Mouse (Mus musculus): ENCODE data around the gene Igf1. TPM values are rescaled to one million over a fixed set of nuclear protein-coding genes. Genes with fewer than 3 reads are reported as not detected.
A peak's percentile ranks its signal among the peaks of the same experiment; 100 is the strongest.

Gene Igf1
- polyA plus RNA-seq, 1 experiment from 2014 or later, result 20.5 TPM

DNA sequence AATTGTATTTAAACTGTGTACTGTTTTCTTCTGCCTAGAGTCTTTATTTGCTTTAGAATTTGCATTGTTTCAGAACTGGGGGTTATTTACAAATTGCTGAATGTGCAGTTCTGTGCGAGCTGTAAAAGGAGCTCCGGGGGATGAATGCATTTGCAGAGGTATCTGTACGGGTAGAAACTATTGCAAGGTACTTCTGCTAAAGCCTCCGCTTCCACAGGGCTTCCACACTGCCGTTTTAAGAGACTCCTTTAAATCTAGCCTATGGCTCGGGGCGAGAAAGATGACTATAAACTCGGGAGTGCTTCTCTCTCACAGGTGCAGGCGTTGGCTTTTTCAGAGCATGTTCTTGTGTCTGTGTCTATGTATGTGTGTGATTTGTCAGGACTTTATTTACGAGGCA is 1.4 kb downstream of the Igf1 start:
- H3K9me3 ChIP-seq (ENCODE audit: low read length), result no peaks in the 10 kb centered on the region
- peak; percentile 8 for DNase-seq (ENCODE audit: low spot score)
- peak overlapping the region; percentile 42 for H3K4me3 ChIP-seq (ENCODE audit: low read depth, low read length)
- 5% methylated on average over 10 of the region's 10 CpGs for WGBS
- ATAC-seq, result no peak
- H3K27me3 ChIP-seq (replicated peaks; ENCODE audit: insufficient read depth, low read length), result peaks cover 9% of the 10 kb centered on the region; the same call in 1 of the 2 replicates
- peak overlapping the region; percentile 66 for H3K4me2 ChIP-seq (replicated peaks; ENCODE audit: low read depth, low read length)
- no peak overlapping the region for H3K27ac ChIP-seq (ENCODE audit: low read length)
- 0 out of 2 replicates have a peak overlapping the region, but pooled peaks have one; percentile 44 for H3K9ac ChIP-seq (replicated peaks; ENCODE audit: low read depth)
- TF ChIP-seq EP300 (IDR thresholded peaks at IDR 0.05), result no peak
- no peak for TF ChIP-seq CTCF (IDR thresholded peaks at IDR 0.05)
- peaks cover 13% of the 10 kb centered on the region for H3K4me1 ChIP-seq (ENCODE audit: insufficient read depth, low read depth, low read length)
- H3K36me3 ChIP-seq (ENCODE audit: insufficient read depth, low read length), result no peaks in the 10 kb centered on the region

DNA sequence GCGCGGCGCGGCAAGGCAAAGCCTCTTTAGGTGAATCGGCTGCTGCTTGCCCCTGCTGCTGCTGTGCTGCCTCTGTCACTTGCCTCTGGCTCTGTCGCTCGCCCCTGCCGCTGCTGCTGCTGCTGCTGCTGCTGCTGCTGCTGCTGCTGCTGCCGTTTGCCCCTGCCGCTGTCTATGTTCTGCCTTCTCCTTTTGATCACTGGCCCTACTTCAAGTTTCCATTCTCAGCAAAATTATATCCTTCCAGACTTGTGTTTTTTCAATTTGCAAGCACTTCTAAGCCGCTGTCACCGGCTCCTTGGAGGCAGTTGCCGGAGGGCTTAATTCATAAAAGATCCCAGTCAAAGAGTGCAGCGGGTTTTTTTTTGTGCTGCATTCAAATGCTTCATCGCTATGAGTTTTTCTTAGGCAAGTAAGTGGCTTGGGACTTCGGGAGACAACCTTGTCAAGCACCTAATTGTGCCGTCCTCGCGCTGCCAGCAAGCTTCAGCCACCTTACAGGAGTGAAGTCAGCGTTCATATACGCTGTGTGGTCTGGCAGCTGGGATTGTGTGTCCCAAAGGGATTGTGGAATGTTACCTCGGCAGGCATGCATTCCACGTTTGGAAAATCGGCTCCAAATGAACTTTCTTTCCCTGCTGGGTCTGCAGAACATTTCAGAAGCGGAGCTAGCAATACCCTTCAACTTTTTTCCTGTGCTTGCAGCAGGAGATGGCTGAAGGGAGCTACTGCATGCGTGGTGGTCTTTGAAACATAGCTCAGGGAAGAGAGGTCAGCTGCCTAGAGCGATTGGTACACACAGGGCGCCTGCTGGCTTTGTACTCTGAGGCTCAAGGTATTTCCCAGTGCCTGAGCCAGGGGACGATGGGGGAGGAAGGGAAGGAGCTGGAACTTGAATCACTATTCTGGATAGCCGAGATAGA is 2.4 kb downstream of the Igf1 start:
- Histone ChIP-seq H3K36me3 (ENCODE audit: insufficient read depth, low read length) (no peaks in the 10 kb centered on the region), H3K4me2 (replicated peaks; ENCODE audit: low read depth, low read length) (peak overlapping the region; percentile 66), H3K27me3 (replicated peaks; ENCODE audit: insufficient read depth, low read length) (peaks cover 9% of the 10 kb centered on the region; the same call in 1 of the 2 replicates), H3K9me3 (ENCODE audit: low read length) (no peaks in the 10 kb centered on the region), H3K9ac (replicated peaks; ENCODE audit: low read depth) (peak overlapping the region; percentile 44), H3K4me3 (ENCODE audit: low read depth, low read length) (peak overlapping the region; percentile 42), H3K4me1 (ENCODE audit: insufficient read depth, low read depth, low read length) (peaks cover 13% of the 10 kb centered on the region), H3K27ac (ENCODE audit: low read length) (no peak overlapping the region)
- TF ChIP-seq EP300 (IDR thresholded peaks at IDR 0.05) (no peak), CTCF (IDR thresholded peaks at IDR 0.05) (no peak)
- ATAC-seq (no peak), DNase-seq (ENCODE audit: low spot score) (peak; percentile 14)
- WGBS, result 3% methylated on average over 30 of the region's 30 CpGs

DNA sequence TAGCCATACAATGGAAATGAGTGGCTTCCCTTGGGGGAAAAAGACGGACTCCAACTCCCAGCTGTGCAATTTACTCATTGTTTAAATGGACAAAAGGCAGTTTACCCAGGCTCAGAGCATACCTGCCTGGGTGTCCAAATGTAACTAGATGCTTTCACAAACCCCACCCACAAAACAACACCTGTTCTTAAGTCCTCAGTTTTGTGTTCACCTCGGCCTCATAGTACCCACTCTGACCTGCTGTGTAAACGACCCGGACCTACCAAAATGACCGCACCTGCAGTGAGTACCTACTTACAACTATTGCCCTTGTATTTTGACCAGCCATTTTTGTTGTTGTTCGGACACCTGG is 3.0 kb downstream of the Igf1 start:
- ATAC-seq, result no peak
- TF ChIP-seq EP300 (IDR thresholded peaks at IDR 0.05) (no peak), CTCF (IDR thresholded peaks at IDR 0.05) (no peak)
- WGBS, result 61% methylated on average over 6 of the region's 6 CpGs
- no peaks in the 10 kb centered on the region for H3K9me3 ChIP-seq (ENCODE audit: low read length)
- no peak for DNase-seq (ENCODE audit: low spot score)
- H3K4me1 ChIP-seq (ENCODE audit: insufficient read depth, low read depth, low read length), result peaks cover 13% of the 10 kb centered on the region
- no peak overlapping the region for H3K9ac ChIP-seq (replicated peaks; ENCODE audit: low read depth)
- no peaks in the 10 kb centered on the region for H3K36me3 ChIP-seq (ENCODE audit: insufficient read depth, low read length)
- peaks cover 9% of the 10 kb centered on the region; the same call in 1 of the 2 replicates for H3K27me3 ChIP-seq (replicated peaks; ENCODE audit: insufficient read depth, low read length)
- H3K4me2 ChIP-seq (replicated peaks; ENCODE audit: low read depth, low read length), result peak overlapping the region; percentile 66
- H3K4me3 ChIP-seq (ENCODE audit: low read depth, low read length), result peak overlapping the region; percentile 42; the same call in 1 of the 2 replicates
- no peak overlapping the region for H3K27ac ChIP-seq (ENCODE audit: low read length)

DNA sequence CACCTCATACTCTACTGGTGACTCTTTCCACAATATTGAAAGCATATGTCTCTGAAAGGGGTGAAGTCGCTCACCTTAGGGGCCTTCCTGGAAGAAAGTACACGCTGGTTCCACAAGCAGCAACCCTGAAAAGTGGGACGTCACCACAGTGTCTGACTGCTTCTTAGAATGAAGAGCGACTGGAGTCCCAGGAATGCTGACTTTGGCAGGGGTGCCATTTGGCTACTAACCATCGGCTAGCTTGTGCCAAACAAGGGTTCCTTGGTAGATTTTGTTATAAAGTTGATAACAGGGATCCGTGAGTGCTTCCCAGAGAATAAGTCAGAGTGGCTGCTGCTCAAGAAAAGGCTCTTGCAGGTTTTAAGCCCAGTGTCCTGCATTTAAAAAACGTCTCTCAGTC is 4.8 kb downstream of the Igf1 start:
- ATAC-seq (no peak), DNase-seq (ENCODE audit: low spot score) (no peak)
- no peaks in the 10 kb centered on the region for H3K9me3 ChIP-seq (ENCODE audit: low read length)
- no peak overlapping the region for H3K4me2 ChIP-seq (replicated peaks; ENCODE audit: low read depth, low read length)
- no peak overlapping the region for H3K9ac ChIP-seq (replicated peaks; ENCODE audit: low read depth)
- no peak overlapping the region for H3K27ac ChIP-seq (ENCODE audit: low read length)
- 46% methylated on average over 7 of the region's 7 CpGs for WGBS
- no peaks in the 10 kb centered on the region for H3K36me3 ChIP-seq (ENCODE audit: insufficient read depth, low read length)
- no peak overlapping the region for H3K4me3 ChIP-seq (ENCODE audit: low read depth, low read length)
- 0 out of 2 replicates have a peak, but pooled peaks cover 4% of the 10 kb centered on the region for H3K27me3 ChIP-seq (replicated peaks; ENCODE audit: insufficient read depth, low read length)
- H3K4me1 ChIP-seq (ENCODE audit: insufficient read depth, low read depth, low read length), result peaks cover 15% of the 10 kb centered on the region
- TF ChIP-seq EP300 (IDR thresholded peaks at IDR 0.05) (no peak), CTCF (IDR thresholded peaks at IDR 0.05) (no peak)

DNA sequence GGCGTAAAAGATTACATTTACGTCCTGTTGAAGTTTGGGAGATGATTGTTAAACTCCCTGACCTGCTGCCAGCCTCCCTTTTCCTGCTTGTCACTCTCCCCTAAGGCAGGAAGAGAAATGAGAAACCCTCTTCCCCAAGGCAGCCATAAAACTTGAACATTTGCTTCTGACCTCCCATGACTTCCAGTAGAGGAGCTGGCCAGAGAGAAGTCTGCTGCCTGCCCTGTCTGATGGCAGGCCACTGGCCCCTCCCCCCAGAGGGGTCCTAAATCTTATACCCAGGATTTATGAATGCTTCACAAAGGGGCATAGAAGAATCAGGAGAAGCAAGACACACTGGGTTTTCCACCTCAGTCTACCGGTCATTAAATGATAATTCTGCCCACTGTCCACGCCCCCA is 5.3 kb downstream of the Igf1 start:
- Histone ChIP-seq H3K27me3 (replicated peaks; ENCODE audit: insufficient read depth, low read length) (0 out of 2 replicates have a peak, but pooled peaks cover 4% of the 10 kb centered on the region), H3K9me3 (ENCODE audit: low read length) (no peaks in the 10 kb centered on the region), H3K9ac (replicated peaks; ENCODE audit: low read depth) (no peak overlapping the region), H3K36me3 (ENCODE audit: insufficient read depth, low read length) (no peaks in the 10 kb centered on the region), H3K27ac (ENCODE audit: low read length) (no peak overlapping the region), H3K4me3 (ENCODE audit: low read depth, low read length) (no peak overlapping the region), H3K4me1 (ENCODE audit: insufficient read depth, low read depth, low read length) (peaks cover 13% of the 10 kb centered on the region), H3K4me2 (replicated peaks; ENCODE audit: low read depth, low read length) (no peak overlapping the region)
- ATAC-seq (no peak), DNase-seq (ENCODE audit: low spot score) (no peak)
- TF ChIP-seq CTCF (IDR thresholded peaks at IDR 0.05), result no peak
- no peak for TF ChIP-seq EP300 (IDR thresholded peaks at IDR 0.05)
- WGBS, result 55% methylated on average over 4 of the region's 4 CpGs

DNA sequence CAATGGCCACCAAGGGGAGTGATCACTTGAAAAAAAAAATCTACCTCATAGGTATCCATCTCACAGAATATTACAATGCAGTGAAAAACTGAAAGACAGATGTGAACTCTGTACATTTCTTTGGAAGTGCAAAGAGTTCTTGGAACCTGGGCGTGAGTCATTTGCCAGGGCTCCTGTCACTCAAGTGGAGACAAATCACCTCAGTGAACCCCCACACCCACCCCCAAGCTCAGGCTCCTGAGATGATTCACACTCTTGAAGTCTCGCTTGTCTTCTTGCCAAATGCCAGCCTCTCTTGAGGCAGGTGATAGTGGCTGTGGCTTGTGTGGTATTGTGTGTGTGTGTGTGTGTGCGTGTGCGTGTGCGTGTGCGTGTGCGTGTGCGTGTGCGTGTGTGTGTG is 7.6 kb downstream of the Igf1 start:
- no peak for TF ChIP-seq CTCF (IDR thresholded peaks at IDR 0.05)
- TF ChIP-seq EP300 (IDR thresholded peaks at IDR 0.05), result no peak
- Histone ChIP-seq H3K27ac (ENCODE audit: low read length) (no peak overlapping the region), H3K27me3 (replicated peaks; ENCODE audit: insufficient read depth, low read length) (0 out of 2 replicates have a peak, but pooled peaks cover 2% of the 10 kb centered on the region), H3K9me3 (ENCODE audit: low read length) (no peaks in the 10 kb centered on the region), H3K9ac (replicated peaks; ENCODE audit: low read depth) (no peak overlapping the region), H3K4me1 (ENCODE audit: insufficient read depth, low read depth, low read length) (peaks cover 9% of the 10 kb centered on the region; the same call in 1 of the 2 replicates), H3K4me2 (replicated peaks; ENCODE audit: low read depth, low read length) (no peak overlapping the region), H3K36me3 (ENCODE audit: insufficient read depth, low read length) (no peaks in the 10 kb centered on the region), H3K4me3 (ENCODE audit: low read depth, low read length) (no peak overlapping the region)
- WGBS, result 78% methylated on average over 9 of the region's 9 CpGs
- peak; percentile 68 for ATAC-seq
- DNase-seq (ENCODE audit: low spot score), result peak; percentile 15
